Mouse (Mus musculus) heart, embryonic 11.5 days (tissue): ENCODE results near the gene Adgrd1. TPM values are rescaled to one million over a fixed set of nuclear protein-coding genes. Genes with fewer than 3 reads are reported as not detected.
A peak's percentile ranks its signal among the peaks of the same experiment; 100 is the strongest.

Experiments
- ATAC-seq: fragments of 200-750 bp; cut with Nextera tagmentation; replicated peaks from 2 replicates; pipeline ENCODE4 v1.8.0; 2017; ENCODE audit warnings: moderate library complexity; ENCODE audit not compliant: insufficient number of reproducible peaks, low FRiP score, low TSS enrichment
- H3K27ac ChIP-seq: fragments of 300-500 bp; sonication (generic); 2 replicates; pipeline ENCODE4 v1.5.1; 2014; ENCODE audit warnings: mild to moderate bottlenecking, low read depth, low read length
- H3K27me3 ChIP-seq: fragments of 300-500 bp; sonication (generic); 2 replicates; pipeline ENCODE4 v1.6.1; 2014; ENCODE audit warnings: mild to moderate bottlenecking, low read length, mixed read lengths; ENCODE audit not compliant: control insufficient read depth, insufficient read depth
- H3K36me3 ChIP-seq: fragments of 300-500 bp; sonication (generic); 2 replicates; pipeline ENCODE4 v1.6.1; 2014; ENCODE audit warnings: mild to moderate bottlenecking, low read length, moderate library complexity, mixed read lengths; ENCODE audit not compliant: control insufficient read depth, insufficient read depth
- H3K4me1 ChIP-seq: fragments of 300-500 bp; sonication (generic); 2 replicates; pipeline ENCODE4 v1.6.1; 2014; ENCODE audit warnings: low read length; ENCODE audit not compliant: control insufficient read depth, insufficient read depth
- H3K4me2 ChIP-seq: fragments of 300-500 bp; sonication (generic); 2 replicates; pipeline ENCODE4 v1.6.1; 2014; ENCODE audit warnings: mild to moderate bottlenecking, moderate library complexity
- H3K4me3 ChIP-seq: fragments of 300-500 bp; sonication (generic); 2 replicates; pipeline ENCODE4 v1.5.1; 2014; ENCODE audit warnings: low read depth, low read length
- H3K9ac ChIP-seq: fragments of 300-500 bp; sonication (generic); 2 replicates; pipeline ENCODE4 v1.6.1; 2014; ENCODE audit warnings: mild to moderate bottlenecking, low read depth, low read length, moderate library complexity
- H3K9me3 ChIP-seq: fragments of 300-500 bp; sonication (generic); replicated peaks from 2 replicates; pipeline ENCODE4 v1.6.1; 2016; ENCODE audit warnings: low read length; ENCODE audit not compliant: control insufficient read depth
- WGBS: fragments of 180-500 bp; shearing (Covaris S2); extraction: QIAGEN DNeasy Blood & Tissue Kit; methylation state at CpG from one replicate; pipeline ENCODE4 v1.1.7; 2014; ENCODE audit not compliant: insufficient replicate concordance; 5-methylcytosine and 5-hydroxymethylcytosine counted together
- polyA plus RNA-seq: library from polyadenylated mRNA; unstranded; fragments of >200 nt; fragmentation: Nextera tagmentation; extraction: Ambion mirVana; gene quantifications from 2 replicates; pipeline ENCODE4 v1.2.1, GENCODE M21; 2014

Gene Adgrd1
- polyA plus RNA-seq, 1 experiment from 2014 or later: 0.31 TPM

DNA sequence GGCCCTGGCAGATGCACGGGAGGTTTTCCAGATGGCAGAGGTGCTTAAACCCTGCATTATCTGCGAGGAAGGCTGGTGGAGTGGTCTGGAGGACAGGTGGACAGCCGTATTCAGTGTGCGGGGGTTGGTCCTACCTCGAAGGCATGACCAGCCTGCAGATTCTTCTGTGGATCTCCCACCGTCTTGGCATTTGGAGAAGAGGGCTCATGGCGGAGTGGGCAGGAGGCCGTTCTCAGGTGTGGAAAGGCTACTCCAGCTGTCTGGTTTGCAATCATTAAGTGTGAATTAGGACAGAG, 32.8 kb upstream of the Adgrd1 start:
- Histone ChIP-seq H3K4me2 (peak overlapping the region; percentile 49), H3K9ac (no peak overlapping the region)
- WGBS: 35% methylated on average over 8 of the region's 8 CpGs

GRCm38 (mm10) chr5:129064186-129064585, 32.4 kb upstream of the Adgrd1 start:
- Histone ChIP-seq H3K36me3 (no peaks in the 10 kb centered on the region), H3K27me3 (peaks cover 12% of the 10 kb centered on the region; the same call in 1 of the 2 replicates), H3K4me1 (no peaks in the 10 kb centered on the region), H3K4me3 (no peak overlapping the region), H3K4me2 (no peak overlapping the region), H3K9me3 (no peaks in the 10 kb centered on the region), H3K27ac (no peak overlapping the region), H3K9ac (no peak overlapping the region)
- 57% methylated on average over 11 of the region's 11 CpGs for WGBS
- no peak for ATAC-seq

More for the DNA sequence above, 32.8 kb upstream of the Adgrd1 start:
- no peak for ATAC-seq
- no peaks in the 10 kb centered on the region for H3K4me1 ChIP-seq
- H3K27me3 ChIP-seq: peaks cover 12% of the 10 kb centered on the region; the same call in 1 of the 2 replicates
- no peaks in the 10 kb centered on the region for H3K9me3 ChIP-seq
- H3K27ac ChIP-seq: no peak overlapping the region
- H3K36me3 ChIP-seq: no peaks in the 10 kb centered on the region
- H3K4me3 ChIP-seq: no peak overlapping the region

DNA sequence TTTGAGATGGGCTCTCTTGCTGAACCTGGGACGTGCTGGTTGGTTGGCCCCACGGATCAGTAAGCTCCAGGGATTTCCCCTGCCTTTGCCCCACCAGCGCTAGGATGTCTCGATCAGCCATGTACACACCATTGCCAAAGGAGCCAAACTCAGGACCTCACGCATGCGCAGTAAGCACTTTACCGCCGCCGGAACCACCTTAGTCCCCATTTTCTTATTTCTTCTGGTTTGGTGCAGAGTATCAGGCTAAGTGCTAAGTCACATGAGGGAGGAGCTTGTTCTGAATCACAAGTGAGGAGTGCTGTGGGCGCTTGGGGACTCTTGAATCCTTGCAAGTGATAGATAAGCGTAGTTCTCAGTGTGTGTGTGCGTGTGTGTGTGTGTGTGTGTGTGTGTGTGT, 31.2 kb upstream of the Adgrd1 start:
- no peak for ATAC-seq
- Histone ChIP-seq H3K27ac (no peak overlapping the region), H3K4me1 (no peaks in the 10 kb centered on the region), H3K9me3 (no peaks in the 10 kb centered on the region), H3K9ac (no peak overlapping the region), H3K4me3 (no peak overlapping the region), H3K27me3 (peaks cover 12% of the 10 kb centered on the region; the same call in 1 of the 2 replicates), H3K36me3 (no peaks in the 10 kb centered on the region), H3K4me2 (no peak overlapping the region)
- WGBS: 69% methylated on average over 12 of the region's 12 CpGs

- Histone ChIP-seq H3K27ac (no peak overlapping the region), H3K27me3 (peaks cover 12% of the 10 kb centered on the region; the same call in 1 of the 2 replicates), H3K36me3 (no peaks in the 10 kb centered on the region), H3K4me3 (no peak overlapping the region), H3K9me3 (no peaks in the 10 kb centered on the region), H3K9ac (no peak overlapping the region), H3K4me1 (no peaks in the 10 kb centered on the region), H3K4me2 (no peak overlapping the region)
- no peak for ATAC-seq
- 69% methylated on average over 9 of the region's 9 CpGs for WGBS
Observed at GRCm38 (mm10) chr5:129065946-129066345, 30.6 kb upstream of the Adgrd1 start.

DNA sequence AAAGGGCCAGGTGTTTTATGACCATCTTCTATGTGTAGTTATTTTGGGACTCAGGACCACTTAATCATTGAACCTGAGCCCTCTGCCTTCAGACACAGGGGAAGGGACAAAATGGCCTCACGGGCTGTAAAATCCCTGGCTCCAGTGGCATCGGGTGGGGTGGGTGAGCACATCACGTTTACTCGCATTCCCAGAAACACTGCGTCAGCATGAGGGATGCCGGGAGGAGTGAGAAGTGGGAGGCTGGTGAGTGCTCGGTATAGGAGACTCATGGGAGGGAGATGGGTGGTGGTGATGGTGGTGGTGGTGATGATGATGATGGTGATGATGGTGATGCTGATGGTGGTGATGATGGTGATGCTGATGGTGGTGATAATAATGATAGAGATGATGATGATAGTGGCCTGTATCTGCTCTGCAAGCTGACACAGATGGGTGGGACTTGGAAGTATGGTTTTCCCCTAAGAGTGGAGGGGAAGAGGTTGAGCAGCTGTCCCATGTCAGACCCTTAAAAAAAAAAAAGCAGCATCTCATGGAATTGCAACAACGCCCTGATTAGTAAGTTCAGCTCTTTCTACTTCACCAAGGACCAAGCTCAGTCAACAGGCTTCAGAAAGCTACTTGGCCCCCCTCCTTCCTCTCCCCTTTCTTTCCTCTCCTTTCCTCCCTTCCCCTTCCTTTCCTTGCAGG, 29.9 kb upstream of the Adgrd1 start:
- Histone ChIP-seq H3K27ac (no peak overlapping the region), H3K4me1 (no peaks in the 10 kb centered on the region)
- 76% methylated on average over 8 of the region's 8 CpGs for WGBS

GRCm38 (mm10) chr5:129067231-129067834, 29.2 kb upstream of the Adgrd1 start:
- no peak overlapping the region for H3K27ac ChIP-seq

More for the DNA sequence above, 29.9 kb upstream of the Adgrd1 start:
- no peak for ATAC-seq
- Histone ChIP-seq H3K4me3 (no peak overlapping the region), H3K4me2 (no peak overlapping the region), H3K9ac (no peak overlapping the region), H3K27me3 (peaks cover 7% of the 10 kb centered on the region; the same call in 1 of the 2 replicates), H3K36me3 (no peaks in the 10 kb centered on the region), H3K9me3 (no peaks in the 10 kb centered on the region)

DNA sequence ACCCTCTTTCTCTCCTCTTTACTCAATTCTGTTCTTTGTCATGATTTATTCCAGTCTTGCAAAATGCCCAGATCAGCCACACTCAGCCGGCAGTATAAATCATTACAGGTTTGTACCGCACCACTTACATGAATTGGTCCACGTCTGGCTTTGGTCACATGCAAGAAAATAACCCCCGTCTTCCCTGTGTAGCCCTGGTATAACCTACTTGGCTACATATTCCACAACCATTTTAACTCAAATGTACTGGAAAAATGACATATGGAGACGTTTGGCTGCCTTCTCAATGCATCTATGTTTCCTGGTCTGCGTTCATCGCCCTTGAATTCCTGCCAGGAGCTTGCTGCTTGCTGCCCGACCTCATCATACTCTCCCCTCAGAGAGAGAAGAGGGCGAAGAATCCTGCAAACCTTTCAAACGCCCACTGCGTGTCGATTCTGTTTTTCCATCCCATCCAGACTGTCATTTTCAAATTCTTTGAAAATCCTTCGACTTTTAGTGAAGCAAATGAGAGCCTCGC, 24.7 kb upstream of the Adgrd1 start:
- Histone ChIP-seq H3K27me3 (no peaks in the 10 kb centered on the region), H3K4me2 (no peak overlapping the region), H3K4me3 (no peak overlapping the region), H3K4me1 (no peaks in the 10 kb centered on the region), H3K9ac (no peak overlapping the region), H3K9me3 (no peaks in the 10 kb centered on the region), H3K27ac (no peak overlapping the region), H3K36me3 (no peaks in the 10 kb centered on the region)
- no peak for ATAC-seq
- 79% methylated on average over 14 of the region's 14 CpGs for WGBS

More at GRCm38 (mm10) chr5:129067231-129067834, 29.2 kb upstream of the Adgrd1 start:
- no peak for ATAC-seq
- no peak overlapping the region for H3K4me3 ChIP-seq
- no peak overlapping the region for H3K4me2 ChIP-seq
- WGBS: 64% methylated on average over 13 of the region's 13 CpGs
- no peak overlapping the region for H3K9ac ChIP-seq
- H3K4me1 ChIP-seq: no peaks in the 10 kb centered on the region
- H3K9me3 ChIP-seq: no peaks in the 10 kb centered on the region
- peaks cover under 1% of the 10 kb centered on the region; the same call in 1 of the 2 replicates for H3K27me3 ChIP-seq
- H3K36me3 ChIP-seq: no peaks in the 10 kb centered on the region

DNA sequence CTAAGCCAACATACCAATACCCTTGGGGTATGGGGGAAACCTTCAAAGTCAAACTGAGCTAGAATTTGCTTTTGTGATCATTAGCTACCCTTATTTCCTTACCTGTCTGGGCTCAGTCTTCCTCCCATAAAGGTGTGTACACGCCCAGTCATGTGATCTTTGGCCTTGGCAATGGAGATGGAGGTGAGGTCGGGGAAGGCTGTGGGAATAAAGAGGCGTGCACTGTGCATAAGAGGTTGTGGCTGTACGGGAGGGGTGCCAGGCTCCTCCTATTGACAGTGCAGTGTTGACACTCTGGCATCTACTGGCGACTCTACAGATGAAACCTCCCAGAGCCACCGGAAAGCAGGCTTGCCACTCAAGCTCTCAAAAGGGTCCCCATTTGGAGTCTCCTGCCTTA, 23.1 kb upstream of the Adgrd1 start:
- no peaks in the 10 kb centered on the region for H3K27me3 ChIP-seq
- H3K4me2 ChIP-seq: no peak overlapping the region
- no peaks in the 10 kb centered on the region for H3K36me3 ChIP-seq
- no peak overlapping the region for H3K9ac ChIP-seq
- H3K9me3 ChIP-seq: no peaks in the 10 kb centered on the region
- WGBS: 61% methylated on average over 6 of the region's 6 CpGs
- ATAC-seq: no peak
- no peak overlapping the region for H3K4me3 ChIP-seq
- H3K27ac ChIP-seq: no peak overlapping the region
- H3K4me1 ChIP-seq: no peaks in the 10 kb centered on the region
